Mouse (Mus musculus) hindbrain, embryonic 13.5 days (tissue): ENCODE measurements around the gene Slc10a3. TPM values are rescaled to one million over a fixed set of nuclear protein-coding genes. Genes with fewer than 3 reads are reported as not detected.
A peak's percentile ranks its signal among the peaks of the same experiment; 100 is the strongest.
"Not testable (repeated sequence)": the region's sequence is repeated elsewhere in the genome, so short reads cannot be mapped to it uniquely, and the experiment has no call there.

Experiments used
- ATAC-seq: fragments of 200-750 bp; cut with Nextera tagmentation; 2 replicates; pipeline ENCODE4 v1.8.0; 2017; ENCODE audit warnings: moderate TSS enrichment; ENCODE audit not compliant: low FRiP score
- H3K27ac ChIP-seq: fragments of 300-500 bp; sonication (generic); 2 replicates; pipeline ENCODE4 v1.5.1; 2015; ENCODE audit warnings: inconsistent platforms, mild to moderate bottlenecking, moderate library complexity
- H3K27me3 ChIP-seq: fragments of 300-500 bp; sonication (generic); 2 replicates; pipeline ENCODE4 v1.6.1; 2015; ENCODE audit warnings: mild to moderate bottlenecking, inconsistent platforms
- H3K36me3 ChIP-seq: fragments of 300-500 bp; sonication (generic); 2 replicates; pipeline ENCODE4 v1.6.1; 2015; ENCODE audit warnings: mild to moderate bottlenecking, inconsistent platforms
- H3K4me1 ChIP-seq: fragments of 300-500 bp; sonication (generic); replicated peaks from 2 replicates; pipeline ENCODE4 v1.6.1; 2015; ENCODE audit warnings: inconsistent platforms
- H3K4me2 ChIP-seq: fragments of 300-500 bp; sonication (generic); 2 replicates; pipeline ENCODE4 v1.6.1; 2015; ENCODE audit warnings: inconsistent platforms, mild to moderate bottlenecking, moderate library complexity
- H3K4me3 ChIP-seq: fragments of 300-500 bp; sonication (generic); 2 replicates; pipeline ENCODE4 v1.5.1; 2015; ENCODE audit warnings: mild to moderate bottlenecking, inconsistent platforms
- H3K9ac ChIP-seq: fragments of 300-500 bp; sonication (generic); 2 replicates; pipeline ENCODE4 v1.6.1; 2015; ENCODE audit warnings: mild to moderate bottlenecking, inconsistent platforms
- H3K9me3 ChIP-seq: fragments of 300-500 bp; sonication (generic); 2 replicates; pipeline ENCODE4 v1.6.1; 2016; ENCODE audit warnings: inconsistent platforms
- WGBS: fragments of 180-500 bp; shearing (Covaris S2); methylation state at CpG from one replicate; pipeline ENCODE4 v1.1.7; 2015; 5-methylcytosine and 5-hydroxymethylcytosine counted together
- polyA plus RNA-seq: library from polyadenylated mRNA; unstranded; fragments of >200 nt; fragmentation: Nextera tagmentation; extraction: Ambion mirVana; gene quantifications from 2 replicates; pipeline ENCODE4 v1.2.1, GENCODE M21; 2015

Gene Slc10a3
- 8.2 and 8.5 TPM in 2 replicates for polyA plus RNA-seq

DNA sequence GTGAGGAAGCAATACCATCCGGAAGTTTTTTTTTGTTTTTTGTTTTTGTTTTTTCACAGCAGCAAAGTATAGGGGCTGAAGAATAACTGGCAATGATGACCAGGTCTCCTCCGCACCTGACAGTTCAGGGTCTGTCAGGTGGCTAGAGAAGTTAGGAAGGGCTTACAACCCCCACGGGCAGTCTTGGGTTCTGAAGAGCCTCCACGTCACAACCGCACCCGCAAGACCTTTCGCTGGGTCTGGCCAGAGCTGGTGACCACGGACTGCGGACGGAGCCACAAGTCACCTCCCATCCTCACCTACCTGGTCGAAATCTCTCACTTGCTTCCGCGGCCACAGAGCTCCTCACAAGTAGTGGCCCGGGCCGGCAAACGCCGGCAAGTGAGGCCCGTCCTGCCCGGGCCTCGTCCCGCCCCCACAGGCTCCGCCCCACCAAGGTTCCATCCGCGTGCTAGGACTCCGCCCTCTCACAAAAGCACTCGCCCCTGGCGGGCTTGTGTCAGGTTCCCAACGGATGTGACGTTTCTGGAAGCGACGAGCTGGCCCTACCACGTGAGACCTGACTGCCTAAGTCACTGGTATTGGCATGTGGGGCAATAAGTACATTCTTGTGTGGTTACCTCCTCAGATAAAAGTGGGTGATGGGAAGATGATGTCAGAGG, at the start of gene Slc10a3, which contains the start of gene Ubl4a:
Gene Slc10a3 (minus strand): TSS at position 462 of the 662 bp plus-strand sequence.
Gene Ubl4a (minus strand): TSS at position 331 of the 662 bp plus-strand sequence.
- Histone ChIP-seq H3K9ac (peak within 1 kb of the TSS; percentile 65), H3K36me3 (no peaks in the 10 kb centered on the region), H3K27me3 (no peaks in the 10 kb centered on the region), H3K4me3 (peak within 1 kb of the TSS; percentile 43), H3K27ac (no peak within 1 kb of the TSS), H3K9me3 (no peaks in the 10 kb centered on the region), H3K4me1 (peaks cover 9% of the 10 kb centered on the region; the same call in 1 of the 2 replicates), H3K4me2 (peak within 1 kb of the TSS; percentile 62)
- WGBS, result 20% methylated on average over 32 of the region's 32 CpGs
- ATAC-seq, result peak; percentile 92

DNA sequence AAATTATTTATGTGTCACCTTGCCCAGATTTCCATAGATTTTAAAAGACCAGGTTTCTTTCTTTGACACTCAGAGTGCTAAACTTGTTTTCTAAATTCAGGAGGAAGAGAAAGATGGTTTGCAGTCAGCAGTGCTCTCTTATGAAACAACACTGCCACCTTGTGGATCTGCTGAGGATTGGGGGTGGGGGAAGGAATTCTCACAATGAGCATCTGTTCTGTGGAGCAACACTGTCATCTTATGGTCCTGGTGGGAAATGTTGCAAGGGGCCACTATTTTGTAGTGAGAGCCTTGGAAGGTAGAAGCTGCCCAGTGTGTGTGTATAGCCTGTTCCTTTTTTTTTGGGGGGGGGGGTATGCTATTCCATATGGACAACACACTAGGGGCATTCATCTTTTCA, 40.2 kb upstream of the Slc10a3 start:
- H3K27me3 ChIP-seq, result no peaks in the 10 kb centered on the region
- no peak overlapping the region for H3K9ac ChIP-seq
- no peak overlapping the region for H3K4me2 ChIP-seq
- H3K27ac ChIP-seq, result no peak overlapping the region
- no peaks in the 10 kb centered on the region for H3K9me3 ChIP-seq
- no peaks in the 10 kb centered on the region for H3K4me1 ChIP-seq
- peak; percentile 83 for ATAC-seq
- no peak overlapping the region for H3K4me3 ChIP-seq
- no peaks in the 10 kb centered on the region; the same call in none of the 2 replicates for H3K36me3 ChIP-seq

DNA sequence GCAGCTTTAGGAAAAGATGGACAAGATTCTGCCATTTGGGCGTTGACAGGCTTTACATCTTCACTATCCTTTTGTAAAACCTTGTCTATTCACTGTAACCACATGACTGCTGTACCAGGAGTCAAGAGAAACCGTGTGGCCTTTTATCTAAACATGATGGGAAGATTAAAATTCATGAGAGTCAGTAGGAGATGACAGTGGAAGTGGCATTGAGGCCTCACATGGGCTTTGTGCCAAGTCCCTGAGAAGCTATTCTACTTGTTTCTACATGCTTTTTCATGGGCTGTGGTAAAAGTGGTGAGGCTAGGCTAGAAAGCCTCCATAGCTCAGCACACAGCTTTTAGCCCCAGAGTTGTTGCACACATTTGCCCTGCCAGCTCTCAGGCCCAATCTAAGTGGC, 35.2 kb upstream of the Slc10a3 start:
- Histone ChIP-seq H3K4me1 (no peaks in the 10 kb centered on the region), H3K9ac (no peak overlapping the region), H3K4me3 (no peak overlapping the region), H3K9me3 (no peaks in the 10 kb centered on the region), H3K4me2 (no peak overlapping the region), H3K36me3 (no peaks in the 10 kb centered on the region; the same call in none of the 2 replicates), H3K27me3 (no peaks in the 10 kb centered on the region), H3K27ac (no peak overlapping the region)
- ATAC-seq, result no peak
- 42% methylated on average over 2 of the region's 2 CpGs for WGBS

DNA sequence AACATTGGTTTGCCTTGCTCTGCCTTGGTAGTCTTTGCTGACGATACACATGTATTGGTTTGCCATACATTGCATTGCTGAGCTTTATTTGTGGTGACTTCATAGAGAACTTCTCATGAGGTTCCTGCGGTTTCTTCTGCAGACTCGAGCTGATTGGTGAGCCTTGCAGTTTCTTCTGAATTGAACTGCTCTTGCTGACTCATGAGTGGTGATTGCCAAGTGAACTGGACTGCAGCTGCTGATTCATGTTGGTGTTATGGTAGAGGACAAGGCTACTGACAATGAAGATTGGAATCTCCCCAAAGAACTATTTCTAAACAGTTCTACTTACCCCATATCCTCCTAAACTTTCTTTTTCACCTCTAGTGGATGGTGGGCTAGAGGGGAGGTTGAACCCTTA, 27.0 kb upstream of the Slc10a3 start:
- H3K27me3 ChIP-seq, result no peaks in the 10 kb centered on the region
- WGBS, result 88% methylated on average over 3 of the region's 3 CpGs
- no peaks in the 10 kb centered on the region for H3K4me1 ChIP-seq
- H3K9me3 ChIP-seq, result no peaks in the 10 kb centered on the region
- H3K27ac ChIP-seq, result no peak overlapping the region
- H3K4me2 ChIP-seq, result no peak overlapping the region
- no peak for ATAC-seq
- no peaks in the 10 kb centered on the region for H3K36me3 ChIP-seq
- no peak overlapping the region for H3K9ac ChIP-seq
- no peak overlapping the region for H3K4me3 ChIP-seq

DNA sequence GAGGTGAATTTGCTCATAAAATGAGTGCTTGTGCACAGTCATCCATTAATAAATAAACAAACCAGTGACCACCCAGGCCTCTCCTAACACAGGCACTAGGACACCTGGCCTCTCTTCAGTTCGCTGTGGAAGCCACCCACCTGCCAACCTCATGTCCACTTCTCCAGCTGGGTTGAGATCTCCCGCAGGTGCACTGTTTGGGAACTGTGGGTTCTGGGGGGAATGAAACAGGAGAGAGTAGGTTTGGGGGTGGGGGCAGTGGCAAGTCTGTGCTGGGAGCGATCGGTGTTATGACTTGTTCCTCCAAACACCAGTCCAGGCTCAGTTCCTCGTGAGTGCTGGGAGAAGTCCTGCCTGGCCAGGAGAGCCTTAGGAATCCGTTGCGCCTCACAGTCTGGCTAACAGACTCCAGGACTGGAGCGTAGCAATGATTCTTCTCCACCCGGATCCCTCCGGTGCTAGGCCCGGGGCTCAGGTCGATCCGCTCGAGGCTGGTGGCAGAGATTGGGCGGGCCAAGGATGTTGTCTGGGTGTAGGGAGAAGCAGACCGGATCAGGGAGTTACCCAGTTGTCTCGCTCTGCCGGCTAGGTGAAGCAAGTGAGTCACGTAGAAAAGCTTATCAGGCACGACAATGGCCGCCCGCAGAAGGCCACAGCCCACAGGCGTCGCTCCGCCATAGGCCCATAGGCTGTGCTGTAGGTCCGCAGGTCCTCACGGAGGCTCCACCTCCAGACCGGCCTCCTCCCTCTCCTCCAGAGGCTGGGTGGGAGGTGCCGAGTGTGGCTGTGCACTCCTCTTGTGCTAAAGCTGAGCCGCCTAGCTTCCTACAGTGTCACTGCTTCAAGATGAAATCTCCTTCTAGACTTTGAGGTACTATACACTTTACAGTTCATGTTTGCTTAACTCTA, 19.6 kb upstream of the Slc10a3 start, which contains the start of the genes Fam3a and Ikbkg:
Gene Fam3a (minus strand): TSS at position 738 of the 909 bp plus-strand sequence.
Gene Ikbkg (plus strand): TSS at position 756 of the 909 bp plus-strand sequence.
- Histone ChIP-seq H3K4me3 (peak within 1 kb of the TSS; percentile 51), H3K9me3 (no peaks in the 10 kb centered on the region), H3K4me1 (peaks cover 7% of the 10 kb centered on the region), H3K27me3 (no peaks in the 10 kb centered on the region), H3K4me2 (peak within 1 kb of the TSS; percentile 65), H3K9ac (peak within 1 kb of the TSS; percentile 78), H3K27ac (peak within 1 kb of the TSS; percentile 88), H3K36me3 (no peaks in the 10 kb centered on the region)
- WGBS, result 22% methylated on average over 30 of the region's 30 CpGs
- ATAC-seq, result peak; percentile 100

DNA sequence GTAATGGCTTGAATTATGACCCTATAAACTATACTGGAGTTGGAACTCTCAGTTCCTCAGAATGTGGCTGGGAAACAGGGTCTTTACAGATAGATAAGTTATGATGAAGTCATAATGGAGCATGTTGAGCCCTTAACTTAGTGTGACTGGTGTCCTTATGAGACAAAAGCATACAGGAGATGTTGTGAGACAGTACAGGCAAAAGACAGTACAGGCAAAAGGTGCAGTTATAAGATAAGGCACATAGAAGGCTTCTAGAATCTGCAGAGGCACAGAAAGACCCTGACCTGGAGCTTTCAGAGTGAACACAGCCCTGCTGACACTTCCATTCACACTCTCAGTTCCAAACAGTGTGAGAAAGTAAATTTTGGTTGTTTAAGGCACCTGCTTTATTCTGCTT, 15.0 kb upstream of the Slc10a3 start:
- Histone ChIP-seq H3K36me3 (peaks cover 19% of the 10 kb centered on the region), H3K4me1 (peaks cover 7% of the 10 kb centered on the region), H3K9ac (no peak overlapping the region), H3K4me2 (no peak overlapping the region), H3K4me3 (no peak overlapping the region), H3K9me3 (no peaks in the 10 kb centered on the region), H3K27me3 (no peaks in the 10 kb centered on the region), H3K27ac (no peak overlapping the region)
- ATAC-seq, result no peak

DNA sequence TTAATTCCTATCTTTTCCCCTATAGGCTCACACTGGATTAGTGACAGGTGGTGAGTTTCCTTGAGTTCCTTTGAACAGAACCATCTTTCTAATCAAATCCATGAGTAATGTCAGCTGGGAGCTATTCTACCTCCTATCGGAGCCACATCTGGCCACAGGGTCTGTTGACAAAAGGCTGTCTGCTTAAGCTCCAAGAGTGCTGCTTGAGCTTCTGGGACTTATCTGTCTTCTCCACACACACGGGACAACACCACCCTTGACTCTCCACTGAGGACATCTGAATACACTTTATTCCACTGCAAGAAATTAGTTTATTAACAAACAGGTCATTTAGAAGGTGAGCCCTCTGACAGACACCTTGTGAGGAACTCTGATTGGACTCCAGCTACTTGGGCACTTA, 11.3 kb upstream of the Slc10a3 start:
- Histone ChIP-seq H3K27me3 (no peaks in the 10 kb centered on the region), H3K27ac (no peak overlapping the region), H3K9me3 (no peaks in the 10 kb centered on the region), H3K4me2 (no peak overlapping the region), H3K4me3 (no peak overlapping the region), H3K4me1 (no peaks in the 10 kb centered on the region), H3K9ac (no peak overlapping the region), H3K36me3 (peaks cover 19% of the 10 kb centered on the region)
- 81% methylated on average over 2 of the region's 2 CpGs for WGBS
- ATAC-seq, result no peak

DNA sequence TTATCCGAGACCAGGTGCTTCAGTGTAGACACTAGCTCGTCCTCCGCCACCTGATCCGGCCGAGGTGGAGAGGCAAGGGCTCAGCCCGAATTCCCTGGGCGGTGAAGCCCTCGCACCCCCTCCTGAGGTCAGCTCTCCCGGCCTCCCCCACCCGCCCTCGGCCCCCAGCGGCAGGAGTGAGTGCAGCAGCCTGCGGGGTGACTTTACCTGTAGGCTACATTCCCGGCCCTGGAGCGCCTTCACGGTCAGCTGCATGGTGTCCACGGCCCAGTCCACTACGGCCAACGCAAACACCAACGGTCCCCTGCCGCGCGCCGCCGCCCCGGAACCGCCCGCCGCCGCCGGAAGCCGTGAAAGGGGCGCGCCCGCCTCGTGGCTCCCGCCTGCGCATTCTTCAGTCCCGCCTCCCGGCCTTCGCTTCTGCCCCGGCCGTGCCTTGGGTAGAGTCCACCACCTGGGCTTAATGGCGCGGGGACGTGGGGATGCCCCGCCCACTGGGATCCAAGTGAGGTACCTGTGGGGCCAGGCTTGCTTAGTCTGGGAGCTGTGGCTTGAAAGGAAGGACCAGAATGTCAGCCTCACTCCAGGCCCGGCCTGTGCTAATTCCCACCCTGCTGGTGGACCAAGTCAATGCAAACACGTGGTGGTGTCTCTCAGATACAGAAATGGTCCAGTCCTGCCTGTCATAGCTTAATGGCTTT, 4.8 kb downstream of the Slc10a3 start:
- peak; percentile 78 for ATAC-seq
- Histone ChIP-seq H3K4me1 (peaks cover 21% of the 10 kb centered on the region), H3K36me3 (no peaks in the 10 kb centered on the region), H3K4me3 (peak overlapping the region; percentile 59), H3K27me3 (no peaks in the 10 kb centered on the region), H3K9me3 (no peaks in the 10 kb centered on the region), H3K9ac (peak overlapping the region; percentile 82), H3K27ac (peak overlapping the region; percentile 80), H3K4me2 (peak overlapping the region; percentile 65)
- WGBS, result 15% methylated on average over 25 of the region's 49 CpGs

DNA sequence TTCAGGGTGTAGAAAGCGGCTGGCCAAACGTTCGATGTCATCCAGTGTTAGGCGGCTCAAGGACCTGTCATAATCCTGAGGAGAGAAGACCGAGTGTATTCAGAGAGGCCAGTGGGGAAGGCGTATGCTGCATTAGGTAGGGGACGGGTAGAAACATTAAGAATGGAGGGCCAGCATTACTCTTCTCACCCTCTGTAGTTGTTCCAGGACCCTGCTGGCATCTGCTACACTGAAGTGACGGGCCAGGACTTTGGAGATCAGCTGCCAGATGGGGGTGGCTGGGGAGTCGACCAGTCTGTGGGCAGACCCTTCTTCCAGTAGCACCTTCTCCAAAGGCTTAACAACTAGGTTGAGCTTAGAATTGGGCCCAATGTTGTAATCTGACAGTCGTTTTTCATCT, 5.6 kb downstream of the Slc10a3 start:
- ATAC-seq, result 0 out of 2 replicates have a peak, but pooled peaks have one; percentile 6
- peak overlapping the region; percentile 80; the same call in 1 of the 2 replicates for H3K27ac ChIP-seq

DNA sequence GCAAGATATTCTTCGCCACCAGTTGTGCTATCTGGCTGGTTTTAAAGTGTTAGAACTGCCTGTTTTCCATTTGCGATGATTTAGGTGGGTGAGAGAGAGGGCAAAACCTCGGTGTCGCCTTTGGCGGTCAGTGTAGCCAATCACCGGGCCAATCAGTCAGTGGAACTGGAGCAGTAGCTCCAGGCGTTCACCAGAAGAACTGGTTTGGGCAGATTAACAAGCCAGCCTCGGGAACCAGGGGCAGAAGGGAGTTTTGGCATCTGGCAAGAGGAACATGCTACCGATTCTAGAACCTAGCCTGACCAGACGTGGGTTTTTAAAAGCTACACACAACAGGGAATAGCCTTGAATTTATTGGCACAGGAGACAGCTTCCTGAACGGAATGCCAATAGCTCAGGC, 14.0 kb downstream of the Slc10a3 start:
- H3K4me3 ChIP-seq, result no peak overlapping the region
- ATAC-seq, result no peak
- no peaks in the 10 kb centered on the region for H3K27me3 ChIP-seq
- H3K9me3 ChIP-seq, result no peaks in the 10 kb centered on the region
- no peaks in the 10 kb centered on the region for H3K4me1 ChIP-seq
- no peak overlapping the region for H3K27ac ChIP-seq
- no peak overlapping the region for H3K4me2 ChIP-seq
- no peaks in the 10 kb centered on the region for H3K36me3 ChIP-seq
- WGBS, result 59% methylated on average over 11 of the region's 11 CpGs
- no peak overlapping the region for H3K9ac ChIP-seq

More for the DNA sequence above, 5.6 kb downstream of the Slc10a3 start:
- no peaks in the 10 kb centered on the region for H3K9me3 ChIP-seq
- WGBS, result 68% methylated on average over 10 of the region's 10 CpGs
- H3K4me2 ChIP-seq, result peak overlapping the region; percentile 65
- peaks cover 19% of the 10 kb centered on the region for H3K4me1 ChIP-seq
- no peaks in the 10 kb centered on the region for H3K36me3 ChIP-seq
- peak overlapping the region; percentile 82 for H3K9ac ChIP-seq
- H3K27me3 ChIP-seq, result no peaks in the 10 kb centered on the region
- peak overlapping the region; percentile 59 for H3K4me3 ChIP-seq

DNA sequence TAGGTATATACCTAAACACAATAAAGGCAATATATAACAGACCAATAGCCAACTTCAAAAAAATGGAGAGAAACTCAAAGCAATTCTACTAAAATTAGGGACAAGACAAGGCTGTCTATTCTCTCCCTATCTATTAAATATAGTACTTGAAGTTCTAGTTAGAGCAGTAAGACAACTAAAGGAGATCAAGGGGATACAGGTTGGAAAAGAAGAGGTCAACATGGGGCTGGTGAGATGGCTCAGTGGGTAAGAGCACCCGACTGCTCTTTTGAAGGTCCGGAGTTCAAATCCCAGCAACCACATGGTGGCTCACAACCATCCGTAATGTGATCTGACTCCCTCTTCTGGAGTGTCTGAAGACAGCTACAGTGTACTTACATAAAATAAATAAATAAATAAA, 16.1 kb downstream of the Slc10a3 start:
- H3K27me3 ChIP-seq, H3K4me3 ChIP-seq, H3K4me2 ChIP-seq, H3K9ac ChIP-seq, H3K9me3 ChIP-seq, ATAC-seq, H3K4me1 ChIP-seq, H3K27ac ChIP-seq, H3K36me3 ChIP-seq: not testable (repeated sequence)
- 84% methylated on average over 3 of the region's 3 CpGs for WGBS

DNA sequence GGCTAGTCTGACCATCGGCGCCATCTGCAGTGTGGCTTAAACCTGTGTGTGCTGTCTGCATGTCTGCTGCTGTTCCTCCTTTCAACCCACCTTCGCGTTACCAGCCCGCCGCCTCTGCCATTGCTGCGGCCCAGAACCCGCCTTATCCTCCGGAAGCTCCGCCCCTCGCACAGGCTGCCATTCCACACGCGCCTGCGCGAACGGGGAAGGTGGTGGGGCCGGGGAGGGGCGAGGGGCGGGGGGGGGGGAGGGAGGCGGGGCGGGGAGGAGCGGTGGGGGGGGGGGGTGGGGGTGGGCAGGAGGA, 19.7 kb downstream of the Slc10a3 start, which contains the start of gene Lage3:
Gene Lage3 (minus strand): TSS at position 152 of the 304 bp plus-strand sequence.
- WGBS, result 30% methylated on average over 16 of the region's 22 CpGs
- Histone ChIP-seq H3K4me3 (peak within 1 kb of the TSS; percentile 45), H3K36me3 (no peaks in the 10 kb centered on the region), H3K27me3 (no peaks in the 10 kb centered on the region), H3K4me1 (0 out of 2 replicates have a peak, but pooled peaks cover 4% of the 10 kb centered on the region), H3K9me3 (no peaks in the 10 kb centered on the region), H3K27ac (peak within 1 kb of the TSS; percentile 79), H3K4me2 (peak within 1 kb of the TSS; percentile 59), H3K9ac (peak within 1 kb of the TSS; percentile 69)
- ATAC-seq, result peak; percentile 88
